Comparison of ENCODE assay signal across 10 mouse cellular contexts in the genomic region with DNA sequence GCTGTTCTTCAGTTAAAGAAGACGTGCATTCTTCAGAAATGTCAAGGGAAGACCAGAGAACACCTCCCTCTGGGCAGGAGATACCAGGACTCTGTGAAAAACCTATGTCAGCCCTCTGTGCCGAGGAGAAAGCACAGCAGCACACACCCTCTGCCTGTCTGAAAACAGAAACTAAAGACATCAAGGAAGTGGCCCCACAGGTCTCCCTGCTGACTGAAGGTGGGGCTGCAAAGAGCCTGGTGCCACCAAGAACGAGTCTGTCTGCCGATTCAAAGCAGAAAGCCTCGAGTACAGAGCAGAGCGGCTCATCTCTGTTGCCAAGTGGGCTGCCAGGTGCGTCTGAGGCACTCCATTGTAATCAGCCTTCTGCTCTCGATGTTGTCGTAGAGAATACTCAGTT.
DNase-seq lines count a peak whose midpoint lies in the region; ATAC-seq and TF ChIP-seq lines count a peak whose summit lies in the region.
"Had no signal": no experiment of that assay in that cellular context is flagged by ENCODE, and none has a peak within 500 bp of the region (broad histone marks: within the 10 kb centered on the region; RNA-seq: fewer than 3 reads in every experiment).

No protein-coding gene starts in this region.

- 65% methylated on average over 9 of the region's 9 CpGs for WGBS in kidney, adult 2 months
- 37% methylated on average over 9 of the region's 9 CpGs for WGBS in liver, embryonic 16.5 days (ENCODE audit: insufficient replicate concordance)
- 61% methylated on average over 9 of the region's 9 CpGs for WGBS in stomach, embryonic 15.5 days

- peak overlapping the region; percentile 50 for H3K4me2 ChIP-seq in liver, embryonic 16.5 days (ENCODE audit: low read depth, low read length)
- 0 out of 2 replicates have a peak overlapping the region, but pooled peaks have one; percentile 1 for H3K4me2 ChIP-seq in stomach, embryonic 15.5 days
- H3K4me2 ChIP-seq: limb, embryonic 12.5 days had no signal

- peak overlapping the region; percentile 83 for H3K27ac ChIP-seq in kidney, adult 2 months (ENCODE audit: insufficient read depth, low read depth, low read length)
- H3K27ac ChIP-seq in liver, embryonic 16.5 days (ENCODE audit: low read length), result peak overlapping the region; percentile 96
- peak overlapping the region; percentile 77 for H3K27ac ChIP-seq in stomach, embryonic 15.5 days
- H3K27ac ChIP-seq: limb, embryonic 12.5 days had no signal

- peak; percentile 17 for DNase-seq in kidney, adult 2 months
- DNase-seq in kidney, adult 8-10 months, result no peak
- peak; percentile 35 to 46 for DNase-seq in heart, adult 9 months (ENCODE audit: low spot score in 2 of 2)
- no peak for DNase-seq in c-Kit-positive CD71-positive TER-119-positive erythroid progenitor cells, embryonic 14.5 days (ENCODE audit: low spot score)
- no peak for DNase-seq in cerebellum, postnatal 36 days
- DNase-seq: right cerebral cortex, postnatal 14 days had no signal

- peaks cover 1% of the 10 kb centered on the region; the same call in 1 of the 2 replicates for H3K36me3 ChIP-seq in kidney, adult 2 months (ENCODE audit: control insufficient read depth, insufficient read depth, low read length)
- H3K36me3 ChIP-seq in liver, embryonic 16.5 days (ENCODE audit: control insufficient read depth, insufficient read depth), result peaks cover 23% of the 10 kb centered on the region
- H3K36me3 ChIP-seq in stomach, embryonic 15.5 days, result peaks cover 6% of the 10 kb centered on the region; the same call in 1 of the 2 replicates

- peaks cover 16% of the 10 kb centered on the region; the same call in 1 of the 2 replicates for H3K4me1 ChIP-seq in kidney, adult 2 months (ENCODE audit: control insufficient read depth, insufficient read depth, low read length)
- H3K4me1 ChIP-seq in liver, embryonic 16.5 days (ENCODE audit: control insufficient read depth, low read depth, low read length), result peaks cover 45% of the 10 kb centered on the region
- H3K4me1 ChIP-seq in stomach, embryonic 15.5 days, result peaks cover 16% of the 10 kb centered on the region

- no peaks in the 10 kb centered on the region for H3K9me3 ChIP-seq in liver, embryonic 16.5 days (replicated peaks; ENCODE audit: control insufficient read depth, low read length)
- no peaks in the 10 kb centered on the region for H3K9me3 ChIP-seq in stomach, embryonic 15.5 days
- H3K9me3 ChIP-seq: limb, embryonic 12.5 days had no signal

- peak overlapping the region; percentile 63 for H3K9ac ChIP-seq in liver, embryonic 16.5 days (ENCODE audit: low read depth, low read length)
- H3K9ac ChIP-seq in stomach, embryonic 15.5 days, result no peak overlapping the region
- H3K9ac ChIP-seq: limb, embryonic 12.5 days had no signal

- ATAC-seq in liver, embryonic 16.5 days (ENCODE audit: low read depth), result 0 out of 2 replicates have a peak, but pooled peaks have one; percentile 7
- peak; percentile 47; the same call in 1 of the 2 replicates for ATAC-seq in stomach, embryonic 15.5 days (ENCODE audit: insufficient read depth, low FRiP score, low read depth)
- no peak for ATAC-seq in cerebellum, adult (ENCODE audit: insufficient number of reproducible peaks, low FRiP score, low TSS enrichment)

- 0 out of 2 replicates have a peak overlapping the region, but pooled peaks have one; percentile 4 for H3K4me3 ChIP-seq in kidney, adult 2 months (ENCODE audit: insufficient read depth, low read depth, low read length)
- peak overlapping the region; percentile 7; the same call in 1 of the 2 replicates for H3K4me3 ChIP-seq in liver, embryonic 16.5 days (ENCODE audit: low read depth, low read length)
- H3K4me3 ChIP-seq in stomach, embryonic 15.5 days (replicated peaks), result no peak overlapping the region
- H3K4me3 ChIP-seq: limb, embryonic 12.5 days had no signal

- no peaks in the 10 kb centered on the region for H3K27me3 ChIP-seq in kidney, adult 2 months (replicated peaks; ENCODE audit: control insufficient read depth, insufficient read depth, low read length)
- H3K27me3 ChIP-seq in liver, embryonic 16.5 days (ENCODE audit: control insufficient read depth, insufficient read depth, low read depth, low read length), result no peaks in the 10 kb centered on the region
- H3K27me3 ChIP-seq in stomach, embryonic 15.5 days (replicated peaks), result no peaks in the 10 kb centered on the region
- H3K27me3 ChIP-seq: limb, embryonic 12.5 days had no signal

- TF ChIP-seq CTCF in kidney, adult 2 months (conservative IDR thresholded peaks at IDR 0.05; ENCODE audit: insufficient read depth, insufficient read length, low read depth, low read length), result no peak

- no peak for TF ChIP-seq POLR2A in kidney, adult 2 months (IDR thresholded peaks at IDR 0.05; ENCODE audit: low read depth, low read length)

Comparison
In these comparisons a context has a peak if more than half of its experiments do, and no peak if none do; other contexts are left out.
1. DNase-seq: peak in kidney, adult 2 months (single experiment) and heart, adult 9 months (2 of 2); none in kidney, adult 8-10 months (0 of 2), c-Kit-positive CD71-positive TER-119-positive erythroid progenitor cells, embryonic 14.5 days (single experiment) and cerebellum, postnatal 36 days (0 of 2).
2. Peak in every context shown above with its lines, with median percentiles within 50 percentile points of each other: H3K27ac ChIP-seq.